Mouse (Mus musculus): ENCODE data around the gene Abi3. TPM values are rescaled to one million over a fixed set of nuclear protein-coding genes. Genes with fewer than 3 reads are reported as not detected.

Gene Abi3
- total RNA-seq, 1 experiment from 2014 or later, result 8.7 TPM

DNA sequence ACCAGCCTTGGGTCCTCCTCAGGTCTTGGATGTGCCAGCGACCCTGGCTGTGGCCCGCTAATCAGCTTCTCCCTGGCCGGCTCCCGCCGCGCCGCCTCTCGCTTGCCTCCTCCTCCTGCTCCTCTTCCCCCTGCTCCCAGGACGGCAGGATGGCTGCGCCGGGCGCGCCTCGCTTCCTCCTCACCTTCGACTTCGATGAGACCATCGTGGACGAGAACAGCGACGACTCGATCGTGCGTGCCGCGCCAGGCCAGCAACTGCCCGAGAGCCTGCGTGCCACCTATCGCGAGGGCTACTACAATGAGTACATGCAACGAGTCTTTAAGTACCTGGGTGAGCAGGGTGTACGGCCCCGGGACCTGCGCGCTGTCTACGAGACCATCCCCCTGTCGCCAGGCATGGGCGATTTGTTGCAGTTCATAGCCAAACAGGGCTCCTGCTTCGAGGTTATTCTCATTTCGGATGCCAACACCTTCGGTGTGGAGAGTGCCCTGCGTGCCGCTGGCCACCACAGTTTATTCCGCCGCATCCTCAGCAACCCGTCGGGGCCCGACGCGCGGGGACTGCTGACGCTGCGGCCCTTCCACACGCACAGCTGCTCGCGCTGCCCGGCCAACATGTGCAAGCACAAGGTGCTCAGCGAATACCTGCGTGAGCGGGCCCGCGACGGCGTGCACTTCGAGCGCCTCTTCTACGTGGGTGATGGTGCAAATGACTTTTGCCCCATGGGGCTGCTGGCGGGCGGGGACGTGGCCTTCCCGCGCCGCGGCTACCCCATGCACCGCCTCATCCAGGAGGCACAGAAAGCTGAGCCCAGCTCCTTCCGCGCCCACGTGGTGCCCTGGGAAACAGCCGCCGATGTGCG is 11.6 kb downstream of the Abi3 start:
- ATAC-seq (replicated peaks in 1 of 2; ENCODE audit: insufficient read depth in 1 of 2, low FRiP score in 2 of 2, low TSS enrichment in 1 of 2, low read depth in 1 of 2, poor library complexity in 2 of 2, severe bottlenecking in 2 of 2), result no peak

DNA sequence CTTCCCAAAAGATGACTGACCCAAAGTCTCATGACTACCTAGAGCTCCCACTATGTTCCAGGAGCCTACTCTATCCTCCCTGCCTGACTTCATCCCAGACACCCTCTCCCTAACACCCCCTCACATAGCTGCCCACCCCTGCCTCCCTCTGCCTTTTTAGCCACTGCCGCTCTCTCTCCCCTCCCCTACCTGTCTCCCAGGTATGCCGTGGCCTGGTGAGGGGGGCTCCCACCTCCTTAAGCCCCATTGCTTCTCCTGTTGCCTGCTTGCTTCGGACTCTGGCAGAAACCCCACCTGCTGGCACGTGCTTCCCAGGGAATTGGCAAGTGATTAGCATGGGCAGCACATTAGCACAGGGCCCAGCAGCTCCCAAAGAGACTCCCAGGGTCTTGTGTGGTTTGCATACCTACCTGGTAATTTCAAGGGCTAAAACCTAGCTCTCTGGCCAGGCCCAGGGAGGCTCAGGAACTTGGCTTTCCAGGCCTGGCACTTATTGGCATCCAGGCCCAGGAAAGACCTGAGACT is 12.7 kb downstream of the Abi3 start:
- no peak for ATAC-seq (replicated peaks in 1 of 2; ENCODE audit: insufficient read depth in 1 of 2, low FRiP score in 2 of 2, low TSS enrichment in 1 of 2, low read depth in 1 of 2, poor library complexity in 2 of 2, severe bottlenecking in 2 of 2)

DNA sequence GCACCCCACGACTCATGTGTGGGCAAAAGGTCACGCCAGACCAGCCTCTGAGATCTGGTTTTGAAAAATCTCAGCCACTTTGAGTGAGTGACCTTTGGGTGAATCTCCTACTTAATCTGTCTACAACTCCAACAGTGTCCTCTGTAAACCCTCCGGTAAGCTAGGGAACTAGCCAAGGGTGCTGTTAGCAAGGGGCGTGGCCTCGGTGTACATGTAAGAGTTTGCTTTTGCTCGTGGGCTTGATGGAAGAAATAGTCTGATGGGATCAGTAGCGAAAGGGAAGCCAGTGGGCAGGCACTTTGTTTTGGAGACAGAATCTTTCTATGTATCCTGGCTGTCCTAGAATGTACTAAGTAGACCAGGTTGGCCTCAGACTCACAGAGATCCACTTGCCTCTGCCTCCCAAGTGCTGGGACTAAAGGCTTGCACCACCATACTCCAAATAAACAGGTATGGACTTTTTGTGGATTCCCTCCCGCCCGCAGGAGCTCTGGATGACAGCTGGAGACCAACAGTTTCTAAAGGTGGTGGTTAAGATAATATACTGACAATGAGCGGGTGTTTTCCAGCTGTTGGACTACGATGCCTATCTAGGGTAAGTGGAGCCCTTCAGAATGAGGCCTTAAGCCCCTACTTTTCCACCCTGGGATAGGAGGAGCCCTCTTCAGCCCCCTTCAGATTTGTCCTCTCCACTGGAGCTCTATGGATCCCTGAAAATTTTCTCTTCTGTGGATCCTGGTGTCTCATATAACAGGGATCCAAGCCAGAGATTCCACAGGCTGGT is 13.9 kb downstream of the Abi3 start:
- no peak for ATAC-seq (replicated peaks in 1 of 2; ENCODE audit: insufficient read depth in 1 of 2, low FRiP score in 2 of 2, low TSS enrichment in 1 of 2, low read depth in 1 of 2, poor library complexity in 2 of 2, severe bottlenecking in 2 of 2)

DNA sequence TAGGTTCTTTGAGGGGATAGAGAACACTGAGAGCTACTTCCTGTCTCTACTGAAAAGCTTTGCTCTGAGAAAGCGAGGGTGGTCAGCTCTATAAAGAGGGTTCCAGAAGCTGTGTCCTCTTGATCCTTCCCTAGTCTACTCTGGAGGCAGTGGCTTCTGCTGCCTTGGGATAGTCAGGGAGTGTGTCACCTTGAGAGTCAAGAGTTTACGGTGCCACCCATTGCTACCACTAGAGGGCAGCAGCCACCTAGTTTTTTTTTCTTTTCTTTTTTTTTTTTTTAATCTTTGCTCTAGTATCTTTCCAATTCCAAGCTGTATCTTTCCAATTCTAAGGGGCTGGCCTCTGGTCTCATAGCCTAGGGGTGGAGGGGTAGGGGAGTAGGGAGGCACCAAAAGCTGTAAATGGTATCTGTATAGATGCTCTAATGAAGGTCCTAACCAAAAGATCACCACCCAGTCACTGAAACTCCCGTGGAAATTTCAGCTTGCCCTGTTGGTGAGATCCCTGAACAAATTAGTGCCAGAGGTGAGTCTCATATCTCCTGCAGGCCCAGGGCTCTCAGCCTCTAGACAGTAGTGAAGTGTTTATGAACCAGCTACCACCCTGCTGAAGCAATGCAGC is 14.7 kb downstream of the Abi3 start:
- ATAC-seq (replicated peaks in 1 of 2; ENCODE audit: insufficient read depth in 1 of 2, low FRiP score in 2 of 2, low TSS enrichment in 1 of 2, low read depth in 1 of 2, poor library complexity in 2 of 2, severe bottlenecking in 2 of 2), result no peak

DNA sequence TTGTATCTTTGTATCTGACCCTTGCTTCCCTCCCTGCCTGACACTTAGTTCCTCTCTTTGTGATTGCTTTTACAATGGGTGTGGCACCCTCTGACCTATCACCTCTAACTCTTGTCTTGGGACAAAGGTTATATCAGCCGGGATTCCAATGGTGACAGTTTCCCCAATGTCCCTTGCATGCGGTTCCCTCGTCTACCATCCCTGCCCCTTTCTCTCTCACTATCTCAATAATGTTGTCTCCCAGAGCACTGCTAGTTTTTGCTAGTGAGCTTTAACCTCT is 15.2 kb downstream of the Abi3 start:
- ATAC-seq (replicated peaks in 1 of 2; ENCODE audit: insufficient read depth in 1 of 2, low FRiP score in 2 of 2, low TSS enrichment in 1 of 2, low read depth in 1 of 2, poor library complexity in 2 of 2, severe bottlenecking in 2 of 2), result no peak

DNA sequence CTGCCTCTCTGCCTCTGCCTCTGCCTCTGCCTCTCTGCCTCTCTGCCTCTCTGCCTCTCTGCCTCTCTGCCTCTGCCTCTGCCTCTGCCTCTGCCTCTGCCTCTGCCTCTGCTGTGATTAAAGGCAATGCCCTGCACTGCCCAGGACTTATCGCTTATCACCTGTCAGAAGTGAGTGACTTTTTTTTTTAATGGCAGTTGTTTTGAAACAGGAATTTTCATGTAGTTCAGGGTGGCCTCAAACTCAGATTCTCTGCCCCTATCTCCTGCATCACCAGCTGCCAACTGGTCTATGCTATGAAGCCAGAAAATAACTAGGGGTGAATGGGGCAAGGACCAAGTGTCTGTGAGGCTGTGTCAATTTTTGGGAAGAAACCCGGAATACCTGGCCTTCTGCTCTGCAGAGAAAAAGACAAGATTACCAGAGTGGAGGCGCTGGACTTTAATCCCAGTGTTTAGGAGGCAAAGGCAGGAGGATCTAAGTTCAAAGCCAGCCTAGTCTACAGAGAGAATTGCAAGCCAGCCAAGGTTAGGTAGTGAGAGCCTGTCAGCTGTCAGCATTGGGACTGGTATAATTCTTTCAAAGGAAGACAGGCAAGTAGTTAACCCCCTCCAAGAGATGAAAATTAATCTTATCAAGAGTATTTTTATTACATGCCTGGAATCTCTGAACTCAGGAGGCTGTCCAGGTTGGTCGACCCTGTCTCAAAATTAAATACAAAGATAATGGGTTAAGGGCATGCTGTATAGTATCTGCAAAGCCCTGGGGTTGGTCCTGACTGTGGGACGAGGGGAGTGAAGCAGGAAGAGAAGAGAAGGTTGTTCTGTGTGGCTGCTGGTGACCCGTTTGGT is 15.7 kb downstream of the Abi3 start:
- ATAC-seq (replicated peaks in 1 of 2; ENCODE audit: insufficient read depth in 1 of 2, low FRiP score in 2 of 2, low TSS enrichment in 1 of 2, low read depth in 1 of 2, poor library complexity in 2 of 2, severe bottlenecking in 2 of 2), result no peak

DNA sequence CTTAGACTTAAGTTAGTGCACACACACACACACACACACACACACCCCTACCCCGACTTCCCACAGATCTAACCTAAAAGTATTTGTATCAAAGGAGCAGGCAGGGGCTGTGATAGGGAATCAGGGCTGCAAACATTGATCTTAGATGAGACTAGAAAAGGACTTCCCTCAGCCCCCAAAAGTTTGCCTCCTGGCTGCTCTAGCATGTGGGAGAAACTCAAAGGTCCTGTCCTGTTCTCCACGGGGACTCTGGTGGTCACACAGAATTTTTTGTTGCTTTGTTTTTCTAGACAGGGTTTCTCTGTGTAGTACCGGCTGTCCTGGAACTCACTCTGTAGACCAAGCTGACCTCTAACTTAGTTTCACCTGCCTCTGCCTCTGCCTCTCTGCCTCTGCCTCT is 16.7 kb downstream of the Abi3 start:
- no peak for ATAC-seq (replicated peaks in 1 of 2; ENCODE audit: insufficient read depth in 1 of 2, low FRiP score in 2 of 2, low TSS enrichment in 1 of 2, low read depth in 1 of 2, poor library complexity in 2 of 2, severe bottlenecking in 2 of 2)

DNA sequence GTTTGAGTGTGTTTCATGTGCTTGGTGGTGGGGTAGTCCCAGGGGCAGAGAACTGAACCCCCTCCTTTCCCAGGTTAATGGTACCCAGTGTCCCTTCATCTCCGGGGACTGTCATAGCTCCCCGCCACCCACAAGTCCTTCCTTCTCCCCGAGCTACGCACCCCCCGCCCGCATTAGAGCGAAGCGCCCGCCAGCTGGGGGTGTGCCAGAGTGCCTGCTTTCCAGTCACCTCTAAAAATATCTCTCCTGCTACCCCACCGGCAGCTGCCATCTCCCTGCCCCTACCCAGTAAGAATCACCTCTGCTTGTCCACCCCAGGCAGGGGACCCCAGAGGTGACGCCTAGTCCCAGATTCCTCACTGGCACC is 17.4 kb downstream of the Abi3 start:
- ATAC-seq (replicated peaks in 1 of 2; ENCODE audit: insufficient read depth in 1 of 2, low FRiP score in 2 of 2, low TSS enrichment in 1 of 2, low read depth in 1 of 2, poor library complexity in 2 of 2, severe bottlenecking in 2 of 2), result no peak

DNA sequence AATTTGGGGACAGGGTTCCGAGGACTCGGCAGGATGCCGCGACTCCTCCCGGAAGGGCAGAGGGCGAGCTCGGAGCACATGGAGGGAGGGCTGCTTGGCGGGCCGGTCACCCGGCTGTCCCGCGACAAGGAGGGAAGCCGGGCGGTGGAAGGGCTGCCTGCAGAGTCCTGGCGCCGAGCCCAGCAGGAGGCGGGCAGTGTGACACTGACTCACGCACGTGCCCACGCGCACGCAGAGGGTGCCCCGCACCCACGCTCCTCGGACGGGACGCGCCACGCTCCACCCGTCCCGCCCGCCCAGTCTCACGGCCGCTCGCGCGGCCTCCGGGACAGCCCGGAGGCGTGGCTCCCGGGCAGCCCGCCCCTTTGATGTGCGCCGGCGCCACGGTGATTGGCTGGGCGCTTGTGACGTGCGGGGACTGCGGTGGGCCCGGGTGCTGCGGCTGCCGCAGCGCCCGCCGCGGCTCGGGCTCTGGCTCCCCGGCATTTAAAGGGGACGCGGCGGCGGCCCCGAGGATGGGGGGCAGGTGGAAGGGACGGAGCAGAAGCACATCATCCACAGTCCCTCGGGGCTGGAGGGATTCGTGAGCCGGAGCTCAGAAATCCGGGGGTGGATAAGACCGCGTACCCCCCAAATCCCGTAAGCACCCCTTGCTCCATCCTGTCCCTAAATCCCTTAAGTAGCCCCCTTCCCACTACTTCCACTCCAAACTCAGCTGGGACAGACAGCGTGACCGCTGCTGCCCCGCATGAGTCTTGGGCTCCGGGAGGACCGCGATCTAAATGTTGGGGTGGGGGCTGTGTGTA is 18.0 kb downstream of the Abi3 start, which contains the start of gene Phospho1:
TSS of gene Phospho1 (plus strand) at position 429 of the 806 bp plus-strand sequence.
- peak; percentile 63 to 77 for ATAC-seq (replicated peaks in 1 of 2; ENCODE audit: insufficient read depth in 1 of 2, low FRiP score in 2 of 2, low TSS enrichment in 1 of 2, low read depth in 1 of 2, poor library complexity in 2 of 2, severe bottlenecking in 2 of 2)

DNA sequence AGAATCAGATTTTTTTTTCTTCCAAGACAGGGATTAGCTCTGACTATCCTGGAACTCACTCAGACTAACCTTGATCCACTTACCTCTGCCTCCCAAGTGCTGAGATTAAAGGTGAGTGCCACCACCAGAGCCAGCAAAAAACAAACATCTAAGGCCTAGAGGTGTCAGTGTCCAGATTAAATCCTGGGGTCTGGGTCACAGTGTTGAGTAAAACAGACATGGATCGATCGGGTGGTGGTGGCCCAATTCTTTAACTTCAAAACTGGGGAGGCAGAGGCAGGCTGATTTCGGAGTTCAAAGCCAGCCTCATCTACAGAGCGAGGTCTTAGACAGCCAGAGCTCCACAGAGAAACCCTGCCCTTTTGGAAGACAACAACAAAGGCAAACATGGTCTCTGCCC is 19.8 kb downstream of the Abi3 start:
- ATAC-seq (replicated peaks in 1 of 2; ENCODE audit: insufficient read depth in 1 of 2, low FRiP score in 2 of 2, low TSS enrichment in 1 of 2, low read depth in 1 of 2, poor library complexity in 2 of 2, severe bottlenecking in 2 of 2), result no peak

DNA sequence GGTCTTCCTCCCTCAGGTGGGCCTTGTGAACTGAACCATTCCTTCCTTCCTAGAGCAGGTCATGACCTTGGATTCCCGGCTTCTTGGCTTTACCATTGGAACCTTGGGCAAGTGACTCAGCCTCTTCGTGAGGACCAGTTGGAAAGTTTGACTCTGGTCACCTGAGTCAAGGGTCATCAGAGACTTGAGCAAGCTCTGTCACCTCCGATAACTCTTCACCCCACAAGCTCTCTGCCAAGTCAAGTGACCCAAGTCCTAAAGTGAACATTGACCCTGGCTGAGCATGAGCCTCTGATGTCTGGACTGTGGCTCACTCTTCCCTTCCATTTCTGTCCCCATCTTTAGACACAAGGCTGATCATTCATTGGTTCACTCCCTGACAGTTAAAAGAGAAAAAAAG is 20.8 kb downstream of the Abi3 start:
- no peak for ATAC-seq (replicated peaks in 1 of 2; ENCODE audit: insufficient read depth in 1 of 2, low FRiP score in 2 of 2, low TSS enrichment in 1 of 2, low read depth in 1 of 2, poor library complexity in 2 of 2, severe bottlenecking in 2 of 2)

DNA sequence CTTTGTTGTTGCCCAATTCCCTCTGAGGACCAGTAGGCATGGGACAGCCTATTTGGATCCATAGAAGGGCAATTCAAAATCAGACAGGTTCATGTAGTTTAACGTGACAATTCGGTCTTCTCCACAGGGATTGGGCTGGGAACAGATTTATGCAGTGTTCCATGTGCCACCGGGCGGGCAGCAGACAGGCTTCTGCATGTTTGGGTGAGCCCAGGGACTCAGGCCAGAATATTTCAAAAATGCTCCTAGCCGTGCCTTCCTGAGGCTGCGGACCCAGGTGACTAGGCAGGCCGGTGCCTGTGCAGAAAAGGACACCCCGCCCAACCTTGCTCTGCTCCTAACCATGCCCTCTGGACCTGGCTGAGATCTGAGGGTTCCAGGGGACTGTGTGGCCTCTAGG is 23.1 kb downstream of the Abi3 start:
- no peak for ATAC-seq (replicated peaks in 1 of 2; ENCODE audit: insufficient read depth in 1 of 2, low FRiP score in 2 of 2, low TSS enrichment in 1 of 2, low read depth in 1 of 2, poor library complexity in 2 of 2, severe bottlenecking in 2 of 2)

DNA sequence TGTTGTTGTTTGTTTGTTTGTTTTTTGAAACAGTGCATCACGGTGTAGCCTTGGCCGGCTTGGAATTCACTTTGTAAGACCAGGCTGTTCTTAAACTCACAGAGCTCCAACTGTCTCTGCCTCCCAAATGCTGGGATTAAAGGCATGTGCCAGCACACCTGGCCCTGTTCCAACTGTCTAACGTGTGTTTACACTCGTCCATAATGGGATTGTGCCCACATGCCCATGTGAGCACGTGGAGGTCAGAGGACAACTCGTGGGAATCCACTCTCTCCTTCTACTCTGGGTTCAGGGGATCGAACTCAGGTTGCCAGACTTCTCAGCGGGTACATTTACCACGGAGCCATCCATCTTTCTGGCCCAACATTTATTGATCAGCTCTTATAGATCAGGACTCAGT is 26.9 kb downstream of the Abi3 start:
- ATAC-seq (replicated peaks in 1 of 2; ENCODE audit: insufficient read depth in 1 of 2, low FRiP score in 2 of 2, low TSS enrichment in 1 of 2, low read depth in 1 of 2, poor library complexity in 2 of 2, severe bottlenecking in 2 of 2), result no peak

DNA sequence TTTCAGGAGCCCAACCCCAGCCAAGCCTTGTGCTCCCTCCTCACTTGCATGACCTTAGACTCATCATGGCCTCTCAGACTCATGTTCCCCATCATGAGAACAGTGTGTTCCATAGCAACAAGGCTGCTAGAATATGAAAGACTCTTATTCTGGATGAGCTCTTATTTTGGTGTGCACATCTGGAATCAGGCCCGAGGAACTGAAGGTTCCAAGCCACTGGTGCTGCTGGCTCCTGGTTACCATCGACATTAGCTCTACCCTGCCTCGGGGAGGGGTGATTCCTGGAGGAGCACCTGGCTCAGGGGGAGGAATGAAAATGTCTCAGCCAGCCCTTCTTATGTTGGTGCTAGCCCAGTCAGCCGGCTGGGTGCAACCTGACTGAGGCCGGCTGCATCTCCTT is 27.4 kb downstream of the Abi3 start:
- ATAC-seq (replicated peaks in 1 of 2; ENCODE audit: insufficient read depth in 1 of 2, low FRiP score in 2 of 2, low TSS enrichment in 1 of 2, low read depth in 1 of 2, poor library complexity in 2 of 2, severe bottlenecking in 2 of 2), result no peak

DNA sequence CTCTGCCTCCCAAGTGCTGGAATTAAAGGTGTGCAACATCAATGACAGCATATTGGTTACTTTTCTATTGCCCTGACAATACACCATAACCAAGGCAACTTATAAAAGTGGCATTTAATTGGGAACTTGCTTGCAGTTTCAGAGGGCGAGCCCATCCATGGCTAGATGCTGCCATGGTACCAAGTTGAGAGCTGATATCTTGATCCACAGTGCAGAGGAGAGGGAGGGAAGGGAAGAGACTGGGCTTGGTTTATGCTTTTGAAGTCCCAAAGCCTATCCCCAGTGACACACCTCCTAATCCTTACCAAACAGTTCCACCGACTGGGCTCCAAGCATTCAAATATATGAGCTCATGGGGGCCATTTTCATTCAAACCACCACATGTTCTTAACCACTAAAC is 28.2 kb downstream of the Abi3 start:
- no peak for ATAC-seq (replicated peaks in 1 of 2; ENCODE audit: insufficient read depth in 1 of 2, low FRiP score in 2 of 2, low TSS enrichment in 1 of 2, low read depth in 1 of 2, poor library complexity in 2 of 2, severe bottlenecking in 2 of 2)

DNA sequence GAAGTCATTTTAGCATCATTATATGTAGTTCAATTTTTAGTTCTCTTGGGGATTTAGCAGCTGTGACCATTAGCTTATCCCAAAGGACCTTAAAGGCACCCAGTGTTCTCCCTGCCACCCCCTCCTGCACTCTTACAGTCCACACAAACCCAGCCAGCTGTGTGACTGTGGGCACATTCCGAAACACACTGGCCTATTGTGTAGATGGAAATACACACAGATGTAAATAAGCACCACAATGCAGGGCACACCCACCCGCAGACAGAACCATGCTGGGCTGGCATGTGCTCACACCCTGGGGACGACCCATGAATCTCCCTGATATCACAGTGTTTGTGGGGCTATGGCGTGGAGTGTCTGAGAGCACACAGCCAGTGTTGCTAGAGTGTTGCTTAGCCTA is 30.1 kb downstream of the Abi3 start:
- no peak for ATAC-seq (replicated peaks in 1 of 2; ENCODE audit: insufficient read depth in 1 of 2, low FRiP score in 2 of 2, low TSS enrichment in 1 of 2, low read depth in 1 of 2, poor library complexity in 2 of 2, severe bottlenecking in 2 of 2)

DNA sequence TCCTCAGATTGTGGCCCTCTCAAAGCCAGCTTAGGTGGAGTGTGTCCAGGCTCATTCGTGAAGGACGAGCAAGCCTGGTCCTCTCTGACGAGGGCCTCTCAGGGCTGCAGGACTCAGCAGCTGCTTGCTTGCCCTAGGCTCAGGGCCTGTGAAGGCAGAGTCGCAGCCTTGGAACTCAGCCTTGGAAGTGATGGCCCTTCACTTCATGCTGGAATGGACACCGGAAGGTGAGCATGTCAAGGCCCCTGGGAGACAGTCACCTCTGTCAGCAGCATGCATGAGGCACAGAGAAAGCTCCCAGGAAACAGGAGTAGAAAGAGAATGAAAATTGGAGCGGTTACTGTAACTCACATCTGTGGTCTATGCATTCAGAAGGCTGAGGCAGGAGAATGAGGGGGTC is 30.5 kb downstream of the Abi3 start:
- ATAC-seq (replicated peaks in 1 of 2; ENCODE audit: insufficient read depth in 1 of 2, low FRiP score in 2 of 2, low TSS enrichment in 1 of 2, low read depth in 1 of 2, poor library complexity in 2 of 2, severe bottlenecking in 2 of 2), result no peak
